ENCODE assay signal across 48 mouse cellular contexts in the genomic region with DNA sequence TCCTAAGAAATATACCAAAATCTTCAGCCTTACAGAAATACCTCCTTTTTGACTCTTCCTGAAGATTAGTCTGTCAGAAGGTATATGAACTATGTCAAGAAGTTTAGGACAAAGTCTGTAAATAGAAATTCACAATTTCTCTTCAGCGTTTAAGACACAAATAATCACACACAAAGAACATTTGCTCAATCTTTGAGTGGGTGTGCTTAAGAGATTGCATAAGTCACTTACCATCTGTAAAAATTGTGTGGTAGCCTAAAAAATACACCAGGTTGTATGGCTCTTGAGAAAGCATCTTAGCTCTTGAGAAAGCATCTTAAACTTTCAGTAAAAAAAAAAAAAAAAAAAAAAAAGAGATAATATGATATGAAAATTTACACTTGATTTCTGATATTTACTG. TPM values are rescaled to one million over a fixed set of nuclear protein-coding genes. Genes with fewer than 3 reads are reported as not detected.
"Had no signal": no experiment of that assay in that cellular context is flagged by ENCODE, and none has a peak within 500 bp of the region (broad histone marks: within the 10 kb centered on the region; RNA-seq: fewer than 3 reads in every experiment).

No protein-coding gene starts in this region.

- DNase-seq: heart, postnatal 10 days; heart, postnatal 14 days; heart, postnatal 36 days; heart, postnatal 4 days; kidney, adult 11 months; kidney, adult 18-20 months; kidney, adult 2 months; kidney, adult 8-10 months; kidney, adult 9 months; kidney, postnatal 10 days; kidney, postnatal 14 days; kidney, postnatal 25 days; kidney, postnatal 36 days; kidney, postnatal 4 days; layer of hippocampus, adult 9-11 months; layer of hippocampus, postnatal 36 days had no signal

- H3K27ac ChIP-seq: heart, embryonic 13.5 days; heart, embryonic 15.5 days; hindbrain, embryonic 10.5 days; hindbrain, embryonic 12.5 days; hindbrain, embryonic 13.5 days; hindbrain, embryonic 14.5 days; hindbrain, embryonic 15.5 days; hindbrain, postnatal 0 days; intestine, embryonic 15.5 days; kidney, embryonic 15.5 days; kidney, postnatal 0 days; layer of hippocampus, adult 2 months had no signal

- H3K36me3 ChIP-seq: heart, embryonic 12.5 days; heart, embryonic 13.5 days; heart, embryonic 15.5 days; hindbrain, embryonic 10.5 days; hindbrain, embryonic 12.5 days; hindbrain, embryonic 13.5 days; hindbrain, embryonic 15.5 days; intestine, embryonic 15.5 days; kidney, embryonic 15.5 days had no signal

- H3K9me3 ChIP-seq: heart, embryonic 12.5 days; heart, embryonic 13.5 days; heart, embryonic 15.5 days; hindbrain, embryonic 10.5 days; hindbrain, embryonic 12.5 days; hindbrain, embryonic 13.5 days; hindbrain, embryonic 15.5 days; intestine, embryonic 15.5 days; kidney, embryonic 15.5 days had no signal

- H3K4me3 ChIP-seq: heart, embryonic 12.5 days; heart, embryonic 13.5 days; heart, embryonic 15.5 days; hindbrain, embryonic 10.5 days; hindbrain, embryonic 12.5 days; hindbrain, embryonic 13.5 days; hindbrain, embryonic 15.5 days; intestine, embryonic 15.5 days; kidney, embryonic 15.5 days; layer of hippocampus, adult 2 months had no signal

- H3K27me3 ChIP-seq: heart, embryonic 12.5 days; heart, embryonic 13.5 days; heart, embryonic 15.5 days; hindbrain, embryonic 12.5 days; hindbrain, embryonic 13.5 days; hindbrain, embryonic 15.5 days; intestine, embryonic 15.5 days; kidney, embryonic 15.5 days had no signal

- H3K4me1 ChIP-seq: heart, embryonic 12.5 days; heart, embryonic 13.5 days; heart, embryonic 15.5 days; hindbrain, embryonic 10.5 days; hindbrain, embryonic 12.5 days; hindbrain, embryonic 13.5 days; hindbrain, embryonic 15.5 days; intestine, embryonic 15.5 days; kidney, embryonic 15.5 days had no signal

- H3K9ac ChIP-seq: heart, embryonic 12.5 days; heart, embryonic 13.5 days; heart, embryonic 15.5 days; hindbrain, embryonic 12.5 days; hindbrain, embryonic 13.5 days; hindbrain, embryonic 14.5 days; hindbrain, embryonic 15.5 days; intestine, embryonic 15.5 days; kidney, embryonic 15.5 days had no signal

- ATAC-seq: hindbrain, embryonic 16.5 days; hindbrain, postnatal 0 days; inflammation-experienced regulatory T-cells, adult 6 months; intestine, embryonic 15.5 days; intestine, embryonic 16.5 days; intestine, postnatal 0 days had no signal

- H3K4me2 ChIP-seq: heart, embryonic 11.5 days; heart, embryonic 12.5 days; heart, embryonic 13.5 days; heart, embryonic 15.5 days; hindbrain, embryonic 12.5 days; hindbrain, embryonic 13.5 days; hindbrain, embryonic 14.5 days; hindbrain, embryonic 15.5 days; intestine, embryonic 15.5 days; kidney, embryonic 15.5 days had no signal

RNA-seq across cellular contexts. Expression of gene Tex47, which starts 19.6 kb away (rescaled TPM):
- total RNA-seq: heart, postnatal 10 days; heart, postnatal 14 days; heart, postnatal 25 days; heart, postnatal 36 days; heart, postnatal 4 days; hematopoietic stem cell, adult 5-6 weeks; hindbrain, postnatal 0 days; layer of hippocampus, adult 18-20 months; layer of hippocampus, adult 2 months; layer of hippocampus, adult 8-10 months; layer of hippocampus, postnatal 10 days; layer of hippocampus, postnatal 14 days; layer of hippocampus, postnatal 25 days; layer of hippocampus, postnatal 36 days; left cerebral cortex, adult 18-20 months; left cerebral cortex, adult 8-10 months had no signal
- polyA plus RNA-seq: heart, embryonic 11.5 days; heart, embryonic 12.5 days; heart, embryonic 13.5 days; heart, embryonic 16.5 days; heart, postnatal 0 days; inflammation-experienced regulatory T-cells, adult 6 months; intestine, embryonic 15.5 days; intestine, embryonic 16.5 days; intestine, postnatal 0 days; kidney, adult 2 months; kidney, embryonic 14.5 days; kidney, embryonic 16.5 days; large intestine, adult 2 months had no signal
